Mouse (Mus musculus) embryonic facial prominence, embryonic 11.5 days (tissue): ENCODE results near the gene Tgfb1. TPM values are rescaled to one million over a fixed set of nuclear protein-coding genes. Genes with fewer than 3 reads are reported as not detected.

Source experiments
- ATAC-seq: fragments of 200-750 bp; cut with Nextera tagmentation; replicated peaks from 2 replicates; pipeline ENCODE4 v1.8.0; 2017; ENCODE audit warnings: low read depth; ENCODE audit not compliant: insufficient number of reproducible peaks, low FRiP score, low TSS enrichment
- DNase-seq: peaks from one replicate; pipeline ENCODE4 v3.0.0-alpha.2; 2015; ENCODE audit warnings: low spot score
- H3K27ac ChIP-seq: fragments of 300-500 bp; sonication (generic); replicated peaks from 2 replicates; pipeline ENCODE4 v1.5.1; 2014; ENCODE audit warnings: mild to moderate bottlenecking, low read depth, low read length, control low read depth
- H3K27me3 ChIP-seq: fragments of 300-500 bp; sonication (generic); 2 replicates; pipeline ENCODE4 v1.6.1; 2014; ENCODE audit warnings: mild to moderate bottlenecking, low read length, moderate library complexity, mixed read lengths; ENCODE audit not compliant: control insufficient read depth, insufficient read depth
- H3K36me3 ChIP-seq: fragments of 300-500 bp; sonication (generic); replicated peaks from 2 replicates; pipeline ENCODE4 v1.6.1; 2014; ENCODE audit warnings: low read depth, mild to moderate bottlenecking, low read length, moderate library complexity, mixed read lengths; ENCODE audit not compliant: control insufficient read depth, insufficient read depth
- H3K4me1 ChIP-seq: fragments of 300-500 bp; sonication (generic); 2 replicates; pipeline ENCODE4 v1.6.1; 2014; ENCODE audit warnings: low read length, mixed read lengths; ENCODE audit not compliant: control insufficient read depth, insufficient read depth
- H3K4me2 ChIP-seq: fragments of 300-500 bp; sonication (generic); 2 replicates; pipeline ENCODE4 v1.6.1; 2014; ENCODE audit warnings: low read depth, mild to moderate bottlenecking, control low read depth, low read length, moderate library complexity
- H3K4me3 ChIP-seq: fragments of 300-500 bp; sonication (generic); 2 replicates; pipeline ENCODE4 v1.5.1; 2014; ENCODE audit warnings: low read depth, low read length, control low read depth
- H3K9ac ChIP-seq: fragments of 300-500 bp; sonication (generic); replicated peaks from 2 replicates; pipeline ENCODE4 v1.6.1; 2014; ENCODE audit warnings: mild to moderate bottlenecking, control low read depth, low read length
- H3K9me3 ChIP-seq: fragments of 300-500 bp; sonication (generic); replicated peaks from 2 replicates; pipeline ENCODE4 v1.6.1; 2016; ENCODE audit warnings: mild to moderate bottlenecking, low read length, inconsistent platforms, mixed read lengths; ENCODE audit not compliant: control insufficient read depth
- WGBS: fragments of 180-500 bp; shearing (Covaris S2); extraction: QIAGEN DNeasy Blood & Tissue Kit; methylation state at CpG from one replicate; pipeline ENCODE4 v1.1.7; 2014; 5-methylcytosine and 5-hydroxymethylcytosine counted together
- polyA plus RNA-seq: library from polyadenylated mRNA; unstranded; fragments of >200 nt; fragmentation: Nextera tagmentation; extraction: Ambion mirVana; gene quantifications from 2 replicates; pipeline ENCODE4 v1.2.1, GENCODE M21; 2014

The Tgfb1 gene
- polyA plus RNA-seq, 1 experiment from 2014 or later = 1.5 TPM

- Histone ChIP-seq H3K9ac (no peak overlapping the region), H3K36me3 (peaks cover 4% of the 10 kb centered on the region; the same call in 1 of the 2 replicates), H3K4me1 (no peaks in the 10 kb centered on the region), H3K9me3 (no peaks in the 10 kb centered on the region), H3K27ac (no peak overlapping the region), H3K27me3 (peaks cover 10% of the 10 kb centered on the region), H3K4me2 (no peak overlapping the region), H3K4me3 (no peak overlapping the region)
- DNase-seq (no peak), ATAC-seq (no peak)
- 78% methylated on average over 9 of the region's 9 CpGs for WGBS
Observed at GRCm38 (mm10) chr7:25669631-25670030, 17.2 kb upstream of the Tgfb1 start.

- 88% methylated on average over 4 of the region's 4 CpGs for WGBS
Observed at GRCm38 (mm10) chr7:25670096-25670495, 16.7 kb upstream of the Tgfb1 start.

GRCm38 (mm10) chr7:25671686-25672085 lies 15.1 kb upstream of the Tgfb1 start:
- no peaks in the 10 kb centered on the region for H3K9me3 ChIP-seq
- no peak for DNase-seq
- peaks cover 26% of the 10 kb centered on the region for H3K27me3 ChIP-seq
- no peak overlapping the region for H3K9ac ChIP-seq
- 74% methylated on average over 2 of the region's 2 CpGs for WGBS
- H3K36me3 ChIP-seq = no peaks in the 10 kb centered on the region; the same call in 1 of the 2 replicates
- no peak overlapping the region for H3K4me2 ChIP-seq
- no peak overlapping the region for H3K27ac ChIP-seq
- no peaks in the 10 kb centered on the region for H3K4me1 ChIP-seq
- no peak for ATAC-seq
- H3K4me3 ChIP-seq = no peak overlapping the region

More at GRCm38 (mm10) chr7:25670096-25670495, 16.7 kb upstream of the Tgfb1 start:
- no peak overlapping the region for H3K27ac ChIP-seq
- no peaks in the 10 kb centered on the region for H3K9me3 ChIP-seq
- H3K36me3 ChIP-seq = peaks cover 4% of the 10 kb centered on the region; the same call in 1 of the 2 replicates
- H3K4me2 ChIP-seq = no peak overlapping the region
- H3K4me3 ChIP-seq = no peak overlapping the region
- peaks cover 15% of the 10 kb centered on the region for H3K27me3 ChIP-seq
- no peak for ATAC-seq
- no peak for DNase-seq
- no peak overlapping the region for H3K9ac ChIP-seq
- no peaks in the 10 kb centered on the region for H3K4me1 ChIP-seq

GRCm38 (mm10) chr7:25672442-25672841 lies 14.4 kb upstream of the Tgfb1 start:
- 50% methylated on average over 4 of the region's 4 CpGs for WGBS
- ATAC-seq (no peak), DNase-seq (no peak)
- no peaks in the 10 kb centered on the region; the same call in 1 of the 2 replicates for H3K36me3 ChIP-seq
- H3K4me1 ChIP-seq = no peaks in the 10 kb centered on the region
- no peak overlapping the region for H3K4me2 ChIP-seq
- no peaks in the 10 kb centered on the region for H3K9me3 ChIP-seq
- no peak overlapping the region for H3K9ac ChIP-seq
- peaks cover 26% of the 10 kb centered on the region for H3K27me3 ChIP-seq
- H3K4me3 ChIP-seq = no peak overlapping the region
- no peak overlapping the region for H3K27ac ChIP-seq

- 39% methylated on average over 9 of the region's 9 CpGs for WGBS
- Histone ChIP-seq H3K4me1 (no peaks in the 10 kb centered on the region), H3K27me3 (peaks cover 26% of the 10 kb centered on the region), H3K9me3 (no peaks in the 10 kb centered on the region), H3K9ac (no peak overlapping the region; the same call in 1 of the 2 replicates), H3K36me3 (no peaks in the 10 kb centered on the region), H3K27ac (no peak overlapping the region), H3K4me3 (no peak overlapping the region), H3K4me2 (no peak overlapping the region; the same call in 1 of the 2 replicates)
- DNase-seq (no peak), ATAC-seq (no peak)
Observed at GRCm38 (mm10) chr7:25674297-25674696, 12.5 kb upstream of the Tgfb1 start.

GRCm38 (mm10) chr7:25674719-25675300 lies 12.0 kb upstream of the Tgfb1 start, which contains the start of gene Tmem91:
Tmem91 (minus strand) TSS chr7:25675166.
- DNase-seq = no peak
- Histone ChIP-seq H3K9me3 (no peaks in the 10 kb centered on the region), H3K27me3 (peaks cover 26% of the 10 kb centered on the region), H3K27ac (no peak within 1 kb of the TSS), H3K4me1 (no peaks in the 10 kb centered on the region), H3K9ac (peak within 1 kb of the TSS; percentile 22; the same call in 1 of the 2 replicates), H3K4me3 (peak within 1 kb of the TSS; percentile 19), H3K36me3 (no peaks in the 10 kb centered on the region), H3K4me2 (peak within 1 kb of the TSS; percentile 43)
- WGBS = 2% methylated on average over 29 of the region's 29 CpGs
- ATAC-seq = no peak

- no peak overlapping the region for H3K4me3 ChIP-seq
- no peaks in the 10 kb centered on the region for H3K9me3 ChIP-seq
- no peak overlapping the region for H3K27ac ChIP-seq
- 37% methylated on average over 6 of the region's 6 CpGs for WGBS
- ATAC-seq (no peak), DNase-seq (no peak)
- no peaks in the 10 kb centered on the region for H3K4me1 ChIP-seq
- no peak overlapping the region for H3K4me2 ChIP-seq
- no peak overlapping the region for H3K9ac ChIP-seq
- no peaks in the 10 kb centered on the region for H3K36me3 ChIP-seq
- peaks cover 26% of the 10 kb centered on the region for H3K27me3 ChIP-seq
Observed at GRCm38 (mm10) chr7:25675405-25675804, 11.4 kb upstream of the Tgfb1 start.

GRCm38 (mm10) chr7:25676085-25676781 lies 10.6 kb upstream of the Tgfb1 start:
- DNase-seq (no peak), ATAC-seq (no peak)
- H3K27me3 ChIP-seq = peaks cover 26% of the 10 kb centered on the region
- no peak overlapping the region for H3K9ac ChIP-seq
- H3K4me3 ChIP-seq = no peak overlapping the region
- H3K9me3 ChIP-seq = no peaks in the 10 kb centered on the region
- no peaks in the 10 kb centered on the region for H3K36me3 ChIP-seq
- WGBS = 79% methylated on average over 15 of the region's 15 CpGs
- no peaks in the 10 kb centered on the region for H3K4me1 ChIP-seq
- no peak overlapping the region for H3K27ac ChIP-seq
- no peak overlapping the region for H3K4me2 ChIP-seq
